In the genomic region with DNA sequence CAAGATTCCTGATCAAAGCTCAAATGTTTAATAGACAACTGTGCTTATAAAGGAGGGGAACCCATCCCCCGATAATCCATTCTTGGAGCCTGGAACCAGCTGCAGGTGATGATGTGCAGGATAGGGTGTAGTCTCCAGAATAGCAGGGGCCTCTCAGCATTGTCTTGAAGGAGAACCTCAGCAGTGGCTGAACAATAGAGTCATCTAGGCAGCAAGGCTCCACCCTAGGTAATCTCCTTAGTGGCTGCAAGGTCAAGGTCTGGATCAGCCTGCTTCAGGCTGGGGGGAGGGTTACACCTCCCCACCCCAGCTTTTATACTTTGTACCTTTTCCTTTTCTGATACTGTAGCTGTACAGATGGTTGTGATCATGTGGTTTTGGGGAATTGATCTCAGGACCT, we compare ENCODE assay signal across 25 mouse cellular contexts.
"Had no signal": no experiment of that assay in that cellular context is flagged by ENCODE, and none has a peak within 500 bp of the region (broad histone marks: within the 10 kb centered on the region; RNA-seq: fewer than 3 reads in every experiment).

No protein-coding gene starts in this region.

- H3K36me3 ChIP-seq: heart, embryonic 13.5 days; heart, embryonic 15.5 days; hindbrain, embryonic 13.5 days; hindbrain, embryonic 15.5 days; limb, embryonic 10.5 days; limb, embryonic 12.5 days; liver, embryonic 13.5 days; liver, embryonic 15.5 days had no signal

- H3K4me2 ChIP-seq: heart, embryonic 11.5 days; heart, embryonic 13.5 days; heart, embryonic 15.5 days; hindbrain, embryonic 13.5 days; hindbrain, embryonic 15.5 days; limb, embryonic 12.5 days; liver, embryonic 11.5 days; liver, embryonic 15.5 days had no signal

- DNase-seq: gastrocnemius, adult 2 months; gastrocnemius, postnatal 14 days; gastrocnemius, postnatal 36 days; heart, adult 11 months; heart, adult 2 months; heart, postnatal 36 days; kidney, adult 11 months; kidney, adult 8-10 months; kidney, postnatal 10 days; kidney, postnatal 25 days; kidney, postnatal 4 days; liver; liver, embryonic 13.5 days had no signal

- H3K27ac ChIP-seq: gastrocnemius, adult 2 months; heart, adult 2 months; heart, embryonic 13.5 days; heart, embryonic 15.5 days; hindbrain, embryonic 13.5 days; hindbrain, embryonic 15.5 days; hindbrain, postnatal 0 days; layer of hippocampus, adult 2 months; left cerebral cortex, adult 2 months; limb, embryonic 10.5 days; limb, embryonic 12.5 days; liver, embryonic 13.5 days; liver, embryonic 15.5 days had no signal

- H3K9me3 ChIP-seq: heart, embryonic 13.5 days; heart, embryonic 15.5 days; hindbrain, embryonic 13.5 days; hindbrain, embryonic 15.5 days; limb, embryonic 10.5 days; liver, embryonic 13.5 days; liver, embryonic 15.5 days had no signal

- H3K4me1 ChIP-seq: heart, embryonic 15.5 days; hindbrain, embryonic 15.5 days; limb, embryonic 12.5 days; liver, embryonic 15.5 days had no signal

- H3K4me3 ChIP-seq: gastrocnemius, adult 2 months; heart, adult 2 months; heart, embryonic 13.5 days; heart, embryonic 15.5 days; hindbrain, embryonic 13.5 days; hindbrain, embryonic 15.5 days; layer of hippocampus, adult 2 months; left cerebral cortex, adult 2 months; limb, embryonic 10.5 days; limb, embryonic 12.5 days; liver, embryonic 13.5 days; liver, embryonic 15.5 days had no signal

- H3K9ac ChIP-seq: heart, embryonic 13.5 days; heart, embryonic 15.5 days; hindbrain, embryonic 13.5 days; hindbrain, embryonic 15.5 days; limb, embryonic 12.5 days; liver, embryonic 13.5 days; liver, embryonic 15.5 days had no signal

- H3K27me3 ChIP-seq: heart, embryonic 13.5 days; heart, embryonic 15.5 days; hindbrain, embryonic 13.5 days; hindbrain, embryonic 15.5 days; limb, embryonic 12.5 days; liver, embryonic 13.5 days; liver, embryonic 15.5 days had no signal
